Mouse (Mus musculus) spleen, postnatal 14 days (tissue): ENCODE data around the gene Tubg1.

ENCODE experiments used
- DNase-seq, 2 experiments: peaks; one replicate each; pipeline ENCODE4 v3.0.0; 2021 to 2022; ENCODE audit warnings: low spot score in 2 of 2

The Tubg1 gene

GRCm38 (mm10) chr11:101164677-101165580 lies 45.2 kb downstream of the Tubg1 start:
- no peak for DNase-seq

- no peak for DNase-seq
Observed at GRCm38 (mm10) chr11:101166357-101166756, 46.6 kb downstream of the Tubg1 start.

GRCm38 (mm10) chr11:101167211-101167962 lies 47.6 kb downstream of the Tubg1 start:
- no peak for DNase-seq

GRCm38 (mm10) chr11:101167963-101168300 lies 48.2 kb downstream of the Tubg1 start:
- DNase-seq = no peak

GRCm38 (mm10) chr11:101168301-101168980 lies 48.7 kb downstream of the Tubg1 start:
- DNase-seq = no peak

GRCm38 (mm10) chr11:101169301-101170107 lies 49.8 kb downstream of the Tubg1 start:
- DNase-seq = no peak

GRCm38 (mm10) chr11:101170354-101170810 lies 50.6 kb downstream of the Tubg1 start, which contains the start of gene Cntnap1:
Gene Cntnap1 (plus strand): TSS chr11:101170523.
- DNase-seq = no peak

- DNase-seq = peak; percentile 56 to 60
Observed at GRCm38 (mm10) chr11:101170811-101171610, 51.3 kb downstream of the Tubg1 start, which contains the start of gene Plekhh3. Gene Plekhh3 (minus strand): TSS chr11:101171351.

- DNase-seq = no peak
Observed at GRCm38 (mm10) chr11:101171721-101172433, 52.1 kb downstream of the Tubg1 start.

GRCm38 (mm10) chr11:101172434-101172815 lies 52.7 kb downstream of the Tubg1 start:
- no peak for DNase-seq

- no peak for DNase-seq
Observed at GRCm38 (mm10) chr11:101173112-101173511, 53.4 kb downstream of the Tubg1 start.

- DNase-seq = peak; percentile 48 to 69
Observed at GRCm38 (mm10) chr11:101173631-101174388, 54.1 kb downstream of the Tubg1 start.

GRCm38 (mm10) chr11:101174389-101174745 lies 54.6 kb downstream of the Tubg1 start:
- DNase-seq = no peak

GRCm38 (mm10) chr11:101174851-101175628 lies 55.3 kb downstream of the Tubg1 start, which contains the start of gene Ccr10:
Gene Ccr10 (minus strand): TSS chr11:101175443.
- DNase-seq = no peak

- DNase-seq = no peak
Observed at GRCm38 (mm10) chr11:101175636-101176116, 55.9 kb downstream of the Tubg1 start.
